Mouse (Mus musculus) midbrain, postnatal 0 days (tissue): ENCODE measurements around the gene Mdga1. TPM values are rescaled to one million over a fixed set of nuclear protein-coding genes. Genes with fewer than 3 reads are reported as not detected.

Experiments used
- ATAC-seq: fragments of 200-750 bp; cut with Nextera tagmentation; 2 replicates; pipeline ENCODE4 v1.8.0; 2017; ENCODE audit warnings: moderate number of reproducible peaks, mild to moderate bottlenecking, moderate TSS enrichment, moderate library complexity; ENCODE audit not compliant: low FRiP score
- DNase-seq: peaks from one replicate; pipeline ENCODE4 v3.0.0-alpha.2; 2015; ENCODE audit warnings: low spot score
- H3K27ac ChIP-seq: fragments of 300-500 bp; sonication (generic); 2 replicates; pipeline ENCODE4 v1.5.1; 2014; ENCODE audit warnings: low read depth, mild to moderate bottlenecking, low read length, mixed read lengths
- H3K27me3 ChIP-seq: fragments of 300-500 bp; sonication (generic); 2 replicates; pipeline ENCODE4 v1.6.1; 2014; ENCODE audit warnings: low read length, control low read depth, mixed read lengths; ENCODE audit not compliant: insufficient read depth
- H3K36me3 ChIP-seq: fragments of 300-500 bp; sonication (generic); 2 replicates; pipeline ENCODE4 v1.6.1; 2014; ENCODE audit warnings: low read length, control low read depth, mixed read lengths; ENCODE audit not compliant: insufficient read depth
- H3K4me1 ChIP-seq: fragments of 300-500 bp; sonication (generic); 2 replicates; pipeline ENCODE4 v1.6.1; 2014; ENCODE audit warnings: mild to moderate bottlenecking, control low read depth, antibody characterized with exemption, low read length, mixed read lengths; ENCODE audit not compliant: insufficient read depth
- H3K4me2 ChIP-seq: fragments of 300-500 bp; sonication (generic); 2 replicates; pipeline ENCODE4 v1.6.1; 2014; ENCODE audit warnings: low read depth, mild to moderate bottlenecking, low read length, mixed read lengths; ENCODE audit not compliant: poor library complexity, severe bottlenecking
- H3K4me3 ChIP-seq: fragments of 300-500 bp; sonication (generic); 2 replicates; pipeline ENCODE4 v1.5.1; 2014; ENCODE audit warnings: low read depth, mild to moderate bottlenecking, low read length, moderate library complexity
- H3K9ac ChIP-seq: fragments of 300-500 bp; sonication (generic); replicated peaks from 2 replicates; pipeline ENCODE4 v1.6.1; 2014; ENCODE audit warnings: mild to moderate bottlenecking, low read length, moderate library complexity, mixed read lengths; ENCODE audit not compliant: poor library complexity, severe bottlenecking
- H3K9me3 ChIP-seq: fragments of 300-500 bp; sonication (generic); 2 replicates; pipeline ENCODE4 v1.6.1; 2016; ENCODE audit warnings: low read length, control low read depth
- CTCF ChIP-seq: IDR thresholded peaks from 2 replicates; pipeline ENCODE4 v1.5.1; 2016; ENCODE audit warnings: antibody characterized with exemption, mild to moderate bottlenecking
- WGBS: fragments of 180-500 bp; shearing (Covaris S2); extraction: QIAGEN DNeasy Blood & Tissue Kit; methylation state at CpG from one replicate; pipeline ENCODE4 v1.1.7; 2014; 5-methylcytosine and 5-hydroxymethylcytosine counted together
- polyA plus RNA-seq: library from polyadenylated mRNA; unstranded; fragments of >200 nt; fragmentation: Nextera tagmentation; extraction: Ambion mirVana; gene quantifications from 2 replicates; pipeline ENCODE4 v1.2.1, GENCODE M21; 2015
- total RNA-seq: library from RNA; depleted of rRNA; stranded (reverse); fragments of >200 nt; gene quantifications from 2 replicates; pipeline ENCODE4 v1.2.3, GENCODE M21; 2014

Gene Mdga1
- total and polyA plus RNA-seq, 2 experiments from 2014 or later = 16.9 to 64.7 TPM

DNA sequence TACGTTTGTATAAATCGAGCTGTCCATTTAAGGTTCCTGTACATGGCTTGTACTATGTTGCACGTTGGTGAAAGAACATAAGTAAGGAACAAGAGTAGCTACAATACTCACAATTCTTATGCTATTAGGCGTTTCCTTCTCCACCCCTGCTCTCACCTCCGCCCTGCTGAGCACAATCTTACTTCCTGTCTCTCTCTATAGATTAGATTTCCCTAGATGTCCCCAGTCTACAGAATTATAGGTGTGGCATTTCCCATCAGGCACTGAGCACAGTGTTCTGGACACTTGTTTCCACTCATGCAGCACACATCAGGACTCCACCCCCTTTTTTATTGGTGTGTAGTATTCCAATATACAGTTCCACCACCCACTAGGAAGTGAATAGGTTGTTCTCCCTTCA lies 19.8 kb upstream of the Mdga1 start:
- DNase-seq (no peak), ATAC-seq (no peak)
- H3K4me3 ChIP-seq = no peak overlapping the region
- no peaks in the 10 kb centered on the region for H3K9me3 ChIP-seq
- H3K4me2 ChIP-seq = no peak overlapping the region
- no peak overlapping the region for H3K9ac ChIP-seq
- H3K27me3 ChIP-seq = no peaks in the 10 kb centered on the region
- no peak for TF ChIP-seq CTCF
- 83% methylated on average over 5 of the region's 5 CpGs for WGBS
- H3K4me1 ChIP-seq = no peaks in the 10 kb centered on the region
- H3K27ac ChIP-seq = no peak overlapping the region
- H3K36me3 ChIP-seq = no peaks in the 10 kb centered on the region

DNA sequence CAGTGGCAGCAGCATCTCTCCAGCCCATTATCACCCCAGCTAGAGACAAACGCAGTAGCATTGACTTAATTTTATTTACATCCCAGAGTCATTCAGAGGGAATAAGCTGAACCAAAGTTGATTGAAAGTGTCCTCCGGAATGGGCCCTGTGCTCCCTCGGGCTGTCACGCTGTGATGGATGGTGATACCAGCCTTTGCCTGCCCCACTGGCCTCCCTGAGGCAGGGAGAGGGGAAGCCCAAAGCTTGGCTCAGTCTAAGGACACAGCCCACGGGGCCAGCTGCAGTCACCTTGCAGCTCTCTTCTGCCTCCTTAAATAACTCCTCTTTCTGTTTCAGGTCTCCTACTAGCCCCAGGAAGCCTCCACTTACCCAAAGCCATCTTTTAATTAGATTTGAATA lies 18.3 kb upstream of the Mdga1 start:
- no peak overlapping the region for H3K4me3 ChIP-seq
- no peaks in the 10 kb centered on the region for H3K27me3 ChIP-seq
- H3K36me3 ChIP-seq = no peaks in the 10 kb centered on the region
- no peak overlapping the region for H3K27ac ChIP-seq
- ATAC-seq = no peak
- WGBS = 72% methylated on average over 5 of the region's 5 CpGs
- H3K4me2 ChIP-seq = no peak overlapping the region
- H3K9me3 ChIP-seq = no peaks in the 10 kb centered on the region
- no peak for TF ChIP-seq CTCF
- no peaks in the 10 kb centered on the region for H3K4me1 ChIP-seq
- H3K9ac ChIP-seq = no peak overlapping the region
- DNase-seq = no peak

DNA sequence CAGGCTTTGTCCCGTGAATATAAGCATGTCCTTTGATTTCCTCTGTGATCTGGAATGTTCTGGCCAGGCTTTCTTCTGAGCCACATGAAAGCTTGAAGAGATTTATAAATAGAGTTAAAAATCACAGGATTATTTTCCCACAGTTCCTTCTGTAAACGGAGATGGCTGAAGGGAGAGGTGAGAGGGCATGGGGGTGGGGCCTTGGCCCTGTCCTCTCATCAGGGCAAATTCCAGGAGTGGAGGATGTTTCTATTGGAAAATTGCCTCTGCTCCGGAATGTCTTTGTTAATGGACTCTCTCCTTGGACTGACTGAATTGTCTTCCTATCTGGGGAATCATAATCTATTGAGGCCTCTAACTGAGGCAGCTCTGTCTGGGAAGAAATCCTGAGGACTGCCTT lies 15.6 kb upstream of the Mdga1 start:
- H3K9ac ChIP-seq = no peak overlapping the region
- no peak overlapping the region for H3K4me3 ChIP-seq
- 0 out of 2 replicates have a peak, but pooled peaks cover 5% of the 10 kb centered on the region for H3K9me3 ChIP-seq
- ATAC-seq (no peak), DNase-seq (no peak)
- H3K27ac ChIP-seq = no peak overlapping the region
- H3K27me3 ChIP-seq = no peaks in the 10 kb centered on the region
- 28% methylated on average over 3 of the region's 3 CpGs for WGBS
- H3K4me1 ChIP-seq = no peaks in the 10 kb centered on the region
- no peak overlapping the region for H3K4me2 ChIP-seq
- H3K36me3 ChIP-seq = no peaks in the 10 kb centered on the region
- no peak for TF ChIP-seq CTCF

DNA sequence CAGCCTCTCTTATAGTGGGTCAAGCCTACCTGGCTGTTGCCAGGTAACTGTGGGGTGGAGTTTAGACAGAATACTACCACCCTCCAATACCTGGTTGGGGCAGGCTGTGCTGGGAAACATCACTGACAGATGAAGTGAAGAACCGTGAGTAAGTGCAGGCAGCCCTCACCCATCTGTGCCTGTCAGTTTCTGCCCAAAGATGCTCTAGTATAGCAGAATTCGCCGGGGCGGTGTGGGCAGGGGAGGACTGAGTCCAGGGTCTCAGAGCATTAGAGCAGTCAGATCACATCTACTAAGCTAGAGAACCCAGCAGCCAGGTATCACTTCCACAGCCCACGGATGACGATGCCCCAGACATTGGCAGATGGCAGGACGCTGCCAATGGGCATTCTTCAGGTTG lies 15.0 kb upstream of the Mdga1 start:
- Histone ChIP-seq H3K4me1 (no peaks in the 10 kb centered on the region), H3K27ac (no peak overlapping the region), H3K36me3 (no peaks in the 10 kb centered on the region), H3K9me3 (0 out of 2 replicates have a peak, but pooled peaks cover 5% of the 10 kb centered on the region), H3K27me3 (no peaks in the 10 kb centered on the region), H3K4me2 (no peak overlapping the region), H3K9ac (no peak overlapping the region), H3K4me3 (no peak overlapping the region)
- ATAC-seq (no peak), DNase-seq (no peak)
- TF ChIP-seq CTCF = no peak
- WGBS = 88% methylated on average over 7 of the region's 7 CpGs

DNA sequence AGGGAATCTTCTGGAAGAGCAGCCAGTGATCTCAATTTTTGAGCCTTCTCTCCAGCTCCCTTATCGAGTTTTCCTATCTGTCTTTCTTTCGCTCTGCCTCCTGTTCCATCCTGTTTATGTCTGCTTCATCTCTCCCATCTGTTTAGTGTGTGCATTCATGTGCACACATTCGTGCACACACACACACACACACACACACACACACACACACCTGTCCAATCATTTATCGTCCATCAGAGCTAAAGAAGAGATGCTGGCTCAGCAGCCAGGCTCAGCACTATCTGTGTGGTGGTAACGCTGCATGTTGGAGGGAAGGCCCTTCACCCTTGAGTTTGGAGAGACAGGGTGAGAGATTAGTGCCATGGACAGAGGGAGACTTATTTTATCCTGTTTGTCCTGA lies 13.3 kb upstream of the Mdga1 start:
- H3K4me2 ChIP-seq = no peak overlapping the region
- no peak overlapping the region for H3K9ac ChIP-seq
- H3K4me1 ChIP-seq = no peaks in the 10 kb centered on the region
- no peak for ATAC-seq
- H3K27ac ChIP-seq = no peak overlapping the region
- 0 out of 2 replicates have a peak, but pooled peaks cover 5% of the 10 kb centered on the region for H3K9me3 ChIP-seq
- H3K27me3 ChIP-seq = no peaks in the 10 kb centered on the region
- no peak overlapping the region for H3K4me3 ChIP-seq
- H3K36me3 ChIP-seq = no peaks in the 10 kb centered on the region
- peak; percentile 33 for DNase-seq
- no peak for TF ChIP-seq CTCF
- WGBS = 81% methylated on average over 5 of the region's 5 CpGs

DNA sequence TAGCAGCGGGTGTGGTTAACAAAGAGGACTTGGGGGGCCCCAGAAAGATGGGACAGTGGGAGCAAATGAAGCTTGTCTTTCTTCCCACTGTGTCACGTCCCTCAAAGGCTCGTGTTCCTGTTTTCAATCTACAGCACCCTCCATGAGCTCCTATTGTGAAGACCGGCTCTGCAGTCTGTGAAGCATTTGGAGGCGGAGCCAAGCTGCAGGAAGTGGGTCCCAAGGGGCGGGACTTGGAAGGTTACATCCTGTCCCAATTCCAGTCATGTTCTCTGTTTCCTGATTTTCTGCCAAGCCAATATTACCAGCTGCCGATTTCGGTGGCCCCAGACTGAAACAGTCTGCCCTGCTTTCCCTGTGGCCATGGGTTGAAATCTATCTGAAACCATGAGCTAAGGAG lies 11.7 kb upstream of the Mdga1 start:
- no peaks in the 10 kb centered on the region for H3K4me1 ChIP-seq
- DNase-seq = no peak

More for the DNA sequence above, 11.7 kb upstream of the Mdga1 start:
- H3K4me3 ChIP-seq = no peak overlapping the region
- no peak overlapping the region for H3K9ac ChIP-seq
- no peak for TF ChIP-seq CTCF
- H3K9me3 ChIP-seq = 0 out of 2 replicates have a peak, but pooled peaks cover 5% of the 10 kb centered on the region
- no peak for ATAC-seq
- no peaks in the 10 kb centered on the region for H3K27me3 ChIP-seq
- H3K4me2 ChIP-seq = no peak overlapping the region
- no peak overlapping the region for H3K27ac ChIP-seq
- no peaks in the 10 kb centered on the region for H3K36me3 ChIP-seq
- 66% methylated on average over 8 of the region's 8 CpGs for WGBS
